Mouse (Mus musculus) lung, adult 2 months (tissue): ENCODE results near the gene Adtrp.

Experiments used
- CTCF ChIP-seq: fragments of 200-500 bp; IDR thresholded peaks from 2 replicates; pipeline ENCODE4 v1.5.1; 2011; ENCODE audit warnings: mild to moderate bottlenecking, low read length, control low read depth; ENCODE audit not compliant: insufficient read depth
- POLR2A ChIP-seq: fragments of 200-500 bp; IDR thresholded peaks from 2 replicates; pipeline ENCODE4 v1.6.1; 2011; ENCODE audit warnings: low read depth, mild to moderate bottlenecking, control low read depth, low read length, borderline replicate concordance; ENCODE audit errors: extremely low read depth

- TF ChIP-seq CTCF (no peak), POLR2A (no peak)
These were observed 43.7 kb downstream of the Adtrp start for GRCm38 (mm10) chr13:41803656-41804265.
